ENCODE assay signal across 8 mouse cellular contexts in the genomic region with DNA sequence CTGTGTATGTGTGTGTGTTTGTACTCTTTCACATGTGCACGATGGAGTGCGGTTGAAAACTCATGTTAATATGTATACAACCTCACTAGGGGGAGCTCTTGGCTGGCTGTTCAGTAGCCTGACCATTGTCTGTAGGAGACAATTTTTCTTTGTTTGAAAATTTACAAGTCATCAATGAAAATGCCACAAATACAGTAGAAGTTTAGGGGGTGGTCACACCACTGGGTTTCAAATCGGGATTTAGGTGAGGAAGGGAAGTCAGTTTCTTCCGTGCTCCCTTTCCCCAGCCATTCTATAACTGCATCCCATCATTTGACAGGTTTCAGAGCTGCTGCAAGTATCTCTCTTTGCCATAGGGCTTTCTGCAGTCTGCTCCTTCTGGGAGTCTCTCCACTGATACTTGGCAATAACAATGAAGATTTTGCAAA.
DNase-seq lines count a peak whose midpoint lies in the region; ATAC-seq and TF ChIP-seq lines count a peak whose summit lies in the region.

No protein-coding gene starts in this region.

- no peaks in the 10 kb centered on the region for H3K4me1 ChIP-seq in E14TG2a.4 (replicated peaks; ENCODE audit: low read depth, low read length)
- H3K4me1 ChIP-seq in forebrain, embryonic 11.5 days (replicated peaks; ENCODE audit: control insufficient read depth, insufficient read depth, low read length), result no peaks in the 10 kb centered on the region; the same call in 1 of the 2 replicates
- peaks cover 29% of the 10 kb centered on the region for H3K4me1 ChIP-seq in hindbrain, embryonic 10.5 days (replicated peaks)

- peak; percentile 94 for DNase-seq in brain, embryonic 14.5 days (ENCODE audit: low read depth)
- peak; percentile 56 for DNase-seq in forebrain, embryonic 11.5 days (ENCODE audit: low spot score)
- DNase-seq in hindbrain, embryonic 10.5 days (ENCODE audit: low spot score), result peak; percentile 44
- DNase-seq in layer of hippocampus, adult 9-11 months, result peak; percentile 13
- DNase-seq in lung, postnatal 25 days (ENCODE audit: low spot score), result peak; percentile 10
- peak; percentile 18 for DNase-seq in right cerebral cortex, postnatal 36 days (ENCODE audit: low spot score in 2 of 2)
- DNase-seq in urinary bladder, adult 2 months (ENCODE audit: low spot score), result no peak

- no peak overlapping the region for H3K4me3 ChIP-seq in E14TG2a.4 (replicated peaks; ENCODE audit: low read length)
- H3K4me3 ChIP-seq in forebrain, embryonic 11.5 days (ENCODE audit: low read depth, low read length), result no peak overlapping the region; the same call in 1 of the 2 replicates
- H3K4me3 ChIP-seq in hindbrain, embryonic 10.5 days, result peak overlapping the region; percentile 32; the same call in 1 of the 2 replicates

- H3K4me2 ChIP-seq in forebrain, embryonic 11.5 days (ENCODE audit: low read depth, low read length, severe bottlenecking), result peak overlapping the region; percentile 44

- no peaks in the 10 kb centered on the region for H3K36me3 ChIP-seq in E14TG2a.4 (ENCODE audit: insufficient read depth, low read length)
- H3K36me3 ChIP-seq in forebrain, embryonic 11.5 days (ENCODE audit: control insufficient read depth, insufficient read depth, low read length), result no peaks in the 10 kb centered on the region
- no peaks in the 10 kb centered on the region for H3K36me3 ChIP-seq in hindbrain, embryonic 10.5 days

- TF ChIP-seq POLR2A in brain, embryonic 14.5 days (IDR thresholded peaks at IDR 0.05; ENCODE audit: borderline replicate concordance, extremely low read depth, insufficient read depth, insufficient read length, poor library complexity, severe bottlenecking), result no peak

- no peak overlapping the region for H3K27ac ChIP-seq in forebrain, embryonic 11.5 days (ENCODE audit: low read depth, low read length)
- H3K27ac ChIP-seq in hindbrain, embryonic 10.5 days, result peak overlapping the region; percentile 86

- 9% methylated on average over 4 of the region's 4 CpGs for WGBS in forebrain, embryonic 11.5 days
- 19% methylated on average over 4 of the region's 4 CpGs for WGBS in hindbrain, embryonic 10.5 days

- ATAC-seq in forebrain, embryonic 11.5 days (replicated peaks; ENCODE audit: low FRiP score), result peak; percentile 90

- TF ChIP-seq CTCF in E14TG2a.4 (conservative IDR thresholded peaks at IDR 0.05; ENCODE audit: low read length), result peak; percentile 25
- peak; percentile 66; the same call in 1 of the 2 replicates for TF ChIP-seq CTCF in brain, embryonic 14.5 days (IDR thresholded peaks at IDR 0.05; ENCODE audit: borderline replicate concordance, extremely low read depth, insufficient read depth, insufficient read length)

- no peaks in the 10 kb centered on the region for H3K9me3 ChIP-seq in E14TG2a.4 (ENCODE audit: low read length)
- H3K9me3 ChIP-seq in forebrain, embryonic 11.5 days (ENCODE audit: control insufficient read depth, low read length), result no peaks in the 10 kb centered on the region
- H3K9me3 ChIP-seq in hindbrain, embryonic 10.5 days, result no peaks in the 10 kb centered on the region

- peak overlapping the region; percentile 44; the same call in 1 of the 2 replicates for H3K9ac ChIP-seq in forebrain, embryonic 11.5 days (ENCODE audit: low read length)

- no peaks in the 10 kb centered on the region for H3K27me3 ChIP-seq in E14TG2a.4 (ENCODE audit: insufficient read depth, low read length)
- H3K27me3 ChIP-seq in forebrain, embryonic 11.5 days (ENCODE audit: control insufficient read depth, insufficient read depth, low read length), result no peaks in the 10 kb centered on the region
- no peaks in the 10 kb centered on the region for H3K27me3 ChIP-seq in hindbrain, embryonic 10.5 days (ENCODE audit: insufficient read depth, poor library complexity, severe bottlenecking)
